Mouse (Mus musculus): ENCODE results near the gene Lrrc73.

The Lrrc73 gene

DNA sequence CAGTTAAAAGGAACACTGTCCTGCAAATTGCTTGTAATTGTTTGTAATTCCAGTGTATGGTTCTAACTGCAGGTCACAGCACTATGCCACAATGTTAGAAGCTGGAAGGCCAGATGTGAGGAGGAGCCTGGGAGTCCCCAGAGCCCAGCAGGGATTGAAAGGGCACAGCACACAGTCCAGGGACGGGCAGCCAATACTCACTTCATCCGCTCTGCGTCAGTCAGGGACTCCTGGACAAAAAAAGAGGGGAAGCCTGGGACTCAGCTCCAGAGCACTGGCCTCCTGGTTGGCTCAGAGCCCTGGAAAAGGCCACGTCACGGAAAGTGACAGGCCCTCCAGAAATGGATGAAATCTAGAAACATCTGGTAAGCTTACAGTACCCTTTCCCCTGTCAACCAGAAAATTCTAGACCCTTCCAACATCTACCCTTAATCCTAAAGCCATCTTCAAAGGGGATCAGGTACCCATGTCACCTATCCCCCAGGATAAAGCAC is 8.9 kb downstream of the Lrrc73 start:
- DNase-seq: no peak

DNA sequence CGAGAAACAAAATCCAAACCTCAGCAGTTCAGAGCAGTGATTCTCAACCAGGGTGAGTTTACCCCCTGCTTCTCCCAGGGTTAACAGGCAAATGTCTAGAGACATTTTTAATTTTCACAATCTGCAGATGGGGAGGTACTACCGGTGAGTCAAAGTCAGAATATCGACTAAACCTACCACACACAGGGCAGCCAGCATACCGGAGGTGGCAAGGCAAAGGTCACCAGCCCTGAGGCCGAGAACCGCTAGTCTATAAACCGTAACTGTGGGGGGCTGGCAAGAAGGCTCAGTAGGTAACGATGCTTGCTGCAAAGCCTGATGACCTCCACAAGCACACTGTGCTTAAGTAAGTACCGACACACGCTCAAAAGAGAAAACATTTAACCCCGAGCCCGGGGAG is 12.2 kb downstream of the Lrrc73 start:
- DNase-seq: no peak

DNA sequence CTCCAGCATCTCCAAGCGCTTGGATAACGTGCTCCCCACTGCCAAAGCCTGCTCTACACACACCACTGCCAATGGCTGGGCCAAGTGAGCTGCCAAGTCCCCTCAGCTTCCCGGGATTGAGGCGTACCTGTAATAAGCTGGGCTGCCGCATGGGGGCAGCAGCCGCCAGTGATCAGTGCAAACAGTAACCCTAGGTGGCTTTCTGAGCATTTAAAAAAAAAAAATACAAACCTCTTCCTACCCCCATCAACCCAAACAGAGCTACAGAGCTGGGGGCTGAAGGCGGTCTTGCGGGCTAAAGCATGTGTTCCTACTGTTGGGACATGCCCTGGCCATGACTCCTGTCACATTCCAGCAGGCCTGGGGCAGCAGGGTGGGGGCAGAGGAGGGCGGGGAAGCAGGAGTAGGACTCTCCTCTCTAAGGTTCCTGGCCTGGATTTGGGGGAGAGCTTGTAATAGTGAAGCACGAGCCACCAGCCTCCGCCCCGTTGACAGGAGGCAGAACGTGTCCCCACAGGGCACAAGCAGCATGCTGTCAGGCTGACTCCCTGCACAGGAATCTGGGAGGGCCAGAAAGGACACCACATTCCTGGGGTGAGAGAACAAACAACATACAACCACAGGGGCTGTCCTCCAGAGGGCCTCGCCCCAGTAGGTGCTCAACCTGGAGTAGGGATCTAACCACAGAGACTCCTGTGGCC is 12.7 kb downstream of the Lrrc73 start:
- peak; percentile 59 to 78 for DNase-seq

DNA sequence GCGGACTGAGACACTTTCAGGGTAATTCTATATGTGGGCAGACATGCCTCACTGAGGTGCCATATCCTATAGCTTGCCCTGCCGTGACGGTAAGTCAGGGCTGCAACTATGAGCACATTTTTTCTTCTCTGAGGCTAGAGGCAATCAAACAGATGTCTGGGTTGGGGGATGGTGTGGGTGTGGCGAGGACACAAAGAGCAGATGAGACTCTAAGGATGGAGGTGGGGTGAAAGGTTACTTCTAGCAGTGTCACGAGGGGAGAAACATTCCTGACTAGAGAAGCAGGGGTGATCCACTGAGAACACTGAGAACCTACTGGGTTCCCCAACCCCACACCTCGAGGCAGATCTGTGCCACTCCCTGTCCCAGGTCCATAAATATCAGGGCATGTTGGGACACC is 13.7 kb downstream of the Lrrc73 start:
- DNase-seq: no peak

DNA sequence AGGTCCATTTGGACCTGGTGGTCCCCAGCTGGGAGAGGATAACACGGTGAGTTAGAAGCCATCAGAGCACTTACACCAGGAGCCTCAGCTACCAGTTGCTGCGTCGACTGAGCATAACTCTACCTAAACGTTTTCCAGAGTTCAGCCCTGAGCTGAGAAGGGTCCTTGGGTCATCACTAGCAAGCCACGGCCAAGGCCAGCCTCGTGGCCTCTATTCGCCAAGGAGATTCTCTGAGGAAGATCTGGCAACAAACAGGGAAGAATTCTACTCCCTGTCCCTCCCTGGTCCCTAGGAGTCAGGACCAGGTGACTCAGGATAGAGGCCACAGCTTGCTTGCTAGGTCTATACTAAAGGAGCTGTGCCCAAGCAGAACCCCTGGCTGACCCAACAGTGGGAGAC is 14.2 kb downstream of the Lrrc73 start:
- DNase-seq: no peak

DNA sequence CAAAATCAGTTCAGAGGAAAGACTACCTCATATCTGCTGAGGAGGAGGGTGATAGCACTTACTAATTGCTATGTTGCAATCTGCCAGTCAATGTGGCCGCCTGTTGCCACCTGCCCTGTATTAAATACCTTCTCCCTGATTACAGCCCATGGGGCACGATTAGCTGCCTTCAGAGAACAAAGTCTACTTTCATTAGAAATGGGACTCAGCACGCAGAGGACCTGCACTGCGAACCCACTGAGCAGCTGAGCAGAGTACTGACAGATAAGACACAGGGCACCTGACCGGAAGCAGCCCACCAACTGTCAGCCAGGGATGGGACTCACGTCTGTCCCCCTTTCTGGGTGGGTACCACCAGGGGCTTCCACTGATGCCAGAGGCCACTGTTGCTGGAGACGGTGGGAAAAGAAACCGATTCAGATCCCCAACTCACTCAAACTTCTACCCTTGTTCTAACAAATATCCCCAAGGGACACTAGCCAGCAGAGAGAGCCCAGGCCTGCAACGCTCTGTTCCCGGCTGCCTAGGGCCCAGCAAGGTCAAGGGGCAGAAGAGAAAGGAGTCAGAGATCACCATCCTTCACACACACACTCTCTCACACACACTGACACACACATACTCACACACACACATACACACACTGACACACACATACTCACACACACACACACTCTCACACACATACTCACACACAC is 14.8 kb downstream of the Lrrc73 start:
- DNase-seq: no peak

DNA sequence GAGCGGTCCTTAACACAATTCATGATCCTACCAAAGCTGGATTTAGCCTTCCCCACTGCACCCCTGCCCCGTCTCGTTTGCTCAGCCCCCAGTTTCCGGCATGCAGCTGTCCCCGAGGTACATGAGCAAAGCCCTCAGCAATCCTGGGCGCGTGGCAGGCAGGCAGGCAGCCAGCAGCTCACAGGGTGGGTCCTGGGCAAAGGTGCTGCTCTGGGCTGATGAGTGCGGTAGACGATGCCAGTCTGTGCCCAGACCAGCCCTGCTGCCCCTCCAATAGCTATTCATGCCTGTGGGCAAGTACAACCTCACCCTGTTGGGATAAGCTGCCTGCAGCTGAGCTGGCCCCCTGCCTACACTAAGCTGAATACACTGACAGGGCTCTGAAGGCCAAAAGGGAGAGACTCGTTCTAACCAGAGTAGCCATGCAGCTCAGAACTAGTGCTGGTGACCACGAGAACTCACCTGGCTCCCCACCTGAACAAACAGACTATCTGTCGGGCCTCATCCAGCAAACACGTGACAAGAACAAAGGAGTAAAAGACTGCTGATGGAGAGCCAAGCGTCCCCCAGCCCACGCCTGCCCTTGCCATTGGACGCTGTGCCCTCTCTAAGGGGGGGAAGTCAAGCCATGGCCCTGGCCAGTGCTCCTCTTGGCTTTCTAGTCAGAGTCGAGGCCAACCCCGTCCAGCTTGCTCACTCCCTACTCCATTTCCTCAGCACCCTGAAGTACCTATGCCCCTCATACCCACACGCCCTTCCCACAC is 16.6 kb downstream of the Lrrc73 start:
- DNase-seq: peak; percentile 60 to 66

DNA sequence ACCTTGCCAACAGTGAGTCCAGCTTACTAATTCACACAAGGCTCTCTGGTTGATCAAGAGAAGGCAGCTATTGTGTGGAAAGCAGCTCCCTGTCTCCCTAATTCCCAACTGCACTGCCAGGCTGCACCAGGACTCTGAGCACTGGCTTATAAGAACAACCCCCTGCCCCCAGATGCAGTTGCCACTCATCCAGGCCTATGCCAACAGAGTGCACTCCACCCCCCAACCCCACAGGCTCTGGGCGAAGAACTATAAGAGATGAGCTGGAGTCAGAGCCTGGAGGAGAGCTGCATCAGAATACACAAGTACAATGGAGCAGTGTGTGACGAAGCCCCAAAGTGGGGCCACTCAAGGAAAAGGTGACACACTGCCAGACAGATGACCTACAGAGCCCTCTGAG is 18.7 kb downstream of the Lrrc73 start:
- no peak for DNase-seq

DNA sequence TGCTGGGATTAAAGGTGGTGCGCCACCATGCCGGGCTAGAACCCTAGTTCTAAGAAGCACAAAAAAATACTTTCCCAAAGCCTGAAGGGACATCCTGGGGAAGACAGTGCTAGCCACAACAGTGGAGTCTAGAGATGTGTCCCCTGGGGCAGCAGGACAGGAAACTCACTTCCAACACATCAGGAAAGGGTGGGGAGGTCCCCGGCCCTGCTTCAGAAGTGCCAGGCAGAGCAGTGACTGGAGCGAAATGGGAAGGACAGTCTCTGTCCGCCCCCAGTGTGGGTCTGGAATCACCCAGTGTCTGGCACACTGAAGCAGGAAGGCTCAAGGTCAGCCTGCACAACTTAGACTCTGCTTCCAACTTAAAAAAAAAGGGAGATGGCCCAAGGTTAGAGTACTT is 19.3 kb downstream of the Lrrc73 start:
- DNase-seq: peak; percentile 44 to 51

DNA sequence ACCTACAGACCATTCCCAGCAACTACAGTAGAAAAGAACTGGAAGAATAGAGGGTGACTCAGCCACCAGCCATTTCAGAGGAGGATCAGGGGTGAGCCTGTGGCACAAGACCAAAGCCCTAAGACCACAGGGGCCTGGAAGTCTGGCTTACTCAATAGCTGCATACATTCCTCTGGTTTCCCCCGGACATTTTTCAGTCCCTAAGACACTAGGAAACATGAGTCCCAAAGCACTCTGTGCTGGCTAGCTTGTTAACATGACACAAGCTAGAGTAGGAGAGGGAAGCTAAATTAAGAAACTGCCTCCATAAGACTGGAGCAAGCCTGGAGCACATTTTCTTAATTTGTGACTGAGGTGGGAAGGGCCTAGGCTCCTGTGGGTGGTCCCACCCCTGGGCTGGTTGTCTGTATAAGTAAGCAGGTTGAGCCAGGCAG is 20.5 kb downstream of the Lrrc73 start:
- no peak for DNase-seq

DNA sequence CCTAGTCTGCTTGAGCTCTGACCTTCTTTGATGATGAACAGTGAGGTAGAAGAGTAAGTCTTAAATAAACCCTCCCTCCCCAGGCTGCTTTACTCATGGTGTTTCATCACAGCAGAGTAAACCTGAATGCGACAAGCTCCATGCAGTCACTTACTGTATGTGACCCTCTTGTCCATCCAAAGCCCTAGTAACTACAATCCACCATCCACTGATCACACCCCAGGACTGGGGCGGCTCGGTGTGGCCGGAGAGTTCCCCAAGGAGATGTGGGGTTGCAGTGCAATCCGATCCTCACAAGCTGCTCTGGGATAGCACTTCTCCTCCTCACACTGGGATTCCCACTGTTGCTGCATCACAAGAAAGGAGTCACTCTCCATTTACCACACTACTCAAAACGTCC is 21.1 kb downstream of the Lrrc73 start:
- DNase-seq: no peak

DNA sequence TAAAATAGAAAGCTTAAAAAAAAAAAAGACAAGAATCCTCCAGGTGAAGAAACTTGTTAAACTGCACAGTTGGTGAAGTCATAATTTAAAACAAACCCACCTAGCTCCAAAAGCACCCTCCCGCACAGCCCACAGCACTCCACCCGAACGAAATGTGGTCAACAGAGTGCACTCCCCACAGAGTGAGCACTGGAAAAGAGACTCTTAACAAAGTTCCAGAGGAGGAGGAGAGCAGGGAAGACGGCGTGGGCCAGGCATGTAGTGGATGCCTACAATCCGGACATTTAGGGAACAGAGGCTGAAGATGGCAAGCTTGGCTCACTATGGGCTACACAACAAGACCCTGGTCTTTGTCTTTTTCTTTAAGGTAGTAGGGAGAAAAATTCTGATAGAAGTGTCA is 21.7 kb downstream of the Lrrc73 start:
- DNase-seq: no peak

DNA sequence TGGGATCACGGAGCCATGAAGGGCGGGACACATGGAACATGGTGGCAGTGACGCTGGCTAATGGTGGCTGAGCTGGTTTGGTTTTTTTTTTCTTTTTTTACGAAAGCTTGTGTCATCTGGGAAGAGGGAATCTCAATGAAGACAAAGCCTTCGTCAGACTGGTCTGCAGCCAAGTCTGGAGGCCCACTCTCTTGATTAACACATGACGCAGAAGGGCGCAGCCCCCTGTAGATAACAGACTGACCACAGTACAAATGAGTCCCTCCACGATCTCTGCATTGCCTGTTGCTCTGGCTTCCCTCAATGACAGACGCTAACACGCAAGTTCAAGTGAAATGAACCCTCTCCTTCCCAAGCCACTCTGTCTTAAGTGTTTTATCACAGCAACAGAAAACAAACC is 22.2 kb downstream of the Lrrc73 start:
- DNase-seq: no peak

DNA sequence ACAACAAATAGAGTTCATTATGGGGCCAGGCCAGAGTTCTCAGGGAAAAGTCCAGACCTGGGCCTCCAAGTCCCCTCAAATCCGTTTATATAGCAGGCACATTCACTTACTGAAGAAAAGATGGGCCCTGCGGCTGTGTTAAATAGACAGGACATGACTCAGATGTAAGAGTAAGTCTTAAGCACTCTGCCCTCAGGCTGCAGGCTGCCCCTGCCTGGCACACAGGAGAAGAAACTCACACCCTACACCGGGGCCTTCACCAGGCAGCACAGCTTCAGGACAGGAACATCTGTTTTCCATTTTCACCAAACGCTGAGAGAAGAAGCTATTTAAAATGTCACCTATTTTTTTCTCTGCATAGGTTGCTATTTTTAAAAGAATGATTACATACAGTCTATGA is 24.3 kb downstream of the Lrrc73 start:
- no peak for DNase-seq

DNA sequence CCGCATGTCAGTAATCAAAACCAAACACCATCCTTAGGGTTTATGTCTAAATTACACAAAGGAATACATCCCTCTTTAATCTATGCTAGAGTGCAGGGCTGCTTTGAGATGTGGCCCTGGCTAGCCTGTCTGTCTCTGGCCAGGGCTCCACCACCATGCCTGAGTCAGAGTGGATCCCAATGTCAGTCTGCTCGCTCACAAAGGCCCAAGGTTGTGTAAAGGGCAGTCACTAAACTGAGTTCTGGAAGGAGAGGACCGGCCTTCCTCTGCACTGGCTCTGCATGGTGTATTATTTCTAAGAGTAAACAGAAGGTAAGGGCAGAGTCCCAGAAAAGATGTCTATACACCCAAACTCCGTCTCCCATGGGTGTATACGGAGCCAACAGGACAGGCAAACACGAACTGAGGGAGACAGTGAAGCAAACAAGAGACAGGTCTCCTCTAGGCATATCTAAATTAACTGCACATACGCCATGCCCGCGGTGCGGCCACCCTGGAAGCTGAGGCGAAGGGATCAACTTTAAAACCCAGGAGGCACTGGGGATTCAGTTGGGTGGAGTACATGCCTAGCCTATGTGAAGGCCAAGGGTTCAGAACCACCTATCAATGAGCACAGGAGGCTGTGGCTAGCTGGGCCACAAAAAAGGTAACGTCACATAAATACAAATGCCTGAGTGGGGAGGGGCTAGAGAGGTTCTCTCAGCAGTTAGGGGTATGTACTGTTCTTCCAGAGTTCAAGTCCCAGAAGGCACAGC is 24.9 kb downstream of the Lrrc73 start:
- no peak for DNase-seq

DNA sequence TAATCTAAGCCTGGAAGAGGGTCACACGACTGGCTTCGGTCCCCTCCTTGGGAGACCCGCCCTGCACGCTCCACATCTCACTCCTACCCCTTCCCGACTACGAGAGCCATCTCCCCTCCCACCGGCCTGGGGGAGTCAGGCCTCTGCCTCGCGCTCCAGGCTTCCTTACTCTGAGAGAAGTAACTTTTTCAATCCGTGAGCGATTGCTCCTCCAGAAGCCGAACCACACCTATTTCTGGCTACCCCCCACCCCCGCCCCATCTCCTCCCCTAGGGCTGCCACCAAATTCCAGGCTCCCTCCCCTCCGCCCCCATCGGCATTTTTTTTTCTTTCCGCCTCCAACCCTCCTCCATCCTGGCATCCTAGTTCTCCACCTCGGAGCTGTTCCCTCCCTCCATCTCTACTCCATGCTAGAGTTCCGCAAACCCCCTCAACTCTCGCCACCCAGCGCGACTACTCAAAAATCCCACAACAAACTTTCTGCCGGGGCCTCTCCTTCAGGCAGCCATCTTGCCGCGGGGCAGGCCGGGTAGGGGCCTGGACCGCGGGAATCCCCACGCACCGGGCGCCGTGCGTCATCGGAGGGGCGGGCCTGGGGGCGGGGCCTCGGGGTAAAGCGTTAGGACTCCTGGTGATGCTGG is 29.3 kb downstream of the Lrrc73 start, which contains the start of gene Tjap1:
Gene Tjap1 (minus strand): TSS at position 544 of the 641 bp plus-strand sequence.
- DNase-seq: peak; percentile 77 to 84

DNA sequence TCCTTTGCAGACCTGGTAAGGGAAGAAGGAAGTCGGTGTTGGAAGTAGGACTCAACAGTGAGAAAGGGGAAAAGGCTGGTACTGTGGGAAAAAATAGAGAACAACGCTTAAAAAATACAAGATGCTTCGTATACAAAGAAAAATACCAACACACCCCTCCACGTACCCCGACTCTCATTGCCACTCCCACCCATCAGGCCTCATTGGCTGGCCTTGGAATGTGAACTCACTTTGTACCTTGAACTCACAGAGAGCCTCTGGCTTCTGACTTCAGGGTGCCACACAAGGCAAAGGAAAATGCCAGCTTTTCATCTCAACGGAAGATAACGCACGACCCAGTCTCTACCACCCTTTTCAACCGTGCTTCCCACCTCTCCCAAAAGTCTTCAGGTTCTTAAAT is 29.8 kb downstream of the Lrrc73 start:
- DNase-seq: peak in 1 of 2 experiments; percentile 55

DNA sequence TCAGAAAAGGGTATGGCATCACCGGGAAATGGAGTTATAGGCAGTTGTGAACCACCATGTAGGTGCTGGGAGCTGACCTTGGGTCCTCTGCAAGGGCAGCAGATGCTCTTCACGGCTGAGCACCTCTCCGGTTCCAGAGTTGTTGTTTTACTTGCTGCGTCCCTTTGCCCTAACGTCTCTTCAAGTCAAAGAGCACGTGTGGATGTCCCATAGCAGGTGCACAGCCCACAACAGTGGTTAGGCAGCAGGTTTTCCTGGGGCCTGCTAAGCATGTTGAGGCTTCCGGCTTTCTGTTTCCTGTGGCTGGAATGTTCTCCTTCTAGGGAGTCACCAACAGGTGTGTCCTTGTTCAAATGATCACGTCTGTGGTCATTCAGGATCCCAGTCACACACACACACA is 30.6 kb downstream of the Lrrc73 start:
- peak in 1 of 2 experiments; percentile 52 for DNase-seq

DNA sequence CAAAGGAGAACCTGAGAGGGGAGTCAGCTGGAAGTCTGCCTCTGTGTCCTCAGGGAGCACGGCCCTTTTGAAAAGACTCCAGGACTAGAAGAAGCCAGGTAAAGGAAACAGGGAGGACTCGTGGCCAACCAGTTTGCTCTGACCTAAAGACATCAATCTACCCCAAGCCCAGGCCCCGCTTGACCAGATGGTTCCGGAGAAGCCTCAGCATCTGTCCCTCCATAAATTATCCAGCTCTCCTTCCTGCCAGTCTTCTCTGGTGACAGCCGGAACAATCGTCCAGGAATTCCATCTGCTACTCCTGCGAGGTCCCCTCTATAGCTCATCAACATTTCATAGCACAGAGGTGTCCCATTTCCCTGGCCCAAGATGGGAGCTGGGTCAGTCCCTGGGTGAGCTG is 31.3 kb downstream of the Lrrc73 start:
- DNase-seq: no peak

DNA sequence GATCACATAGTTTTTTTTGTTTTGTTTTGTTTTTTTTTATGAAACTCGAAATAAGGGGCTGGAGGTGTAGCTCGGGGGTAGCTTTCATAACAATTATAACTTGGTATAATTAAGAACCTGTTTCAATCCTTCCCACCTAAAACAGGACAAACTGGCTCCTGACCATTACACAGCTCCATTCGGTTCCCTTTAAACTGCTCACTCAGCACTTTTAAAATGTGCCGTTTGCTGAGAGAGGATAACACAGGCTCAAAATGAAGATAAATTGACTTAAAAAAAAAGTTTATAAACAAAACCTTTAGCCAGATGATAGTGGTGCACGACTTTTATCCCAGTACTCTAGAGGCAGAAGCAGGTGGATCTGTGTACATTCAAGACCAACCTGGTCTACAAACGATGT is 32.1 kb downstream of the Lrrc73 start:
- no peak for DNase-seq

DNA sequence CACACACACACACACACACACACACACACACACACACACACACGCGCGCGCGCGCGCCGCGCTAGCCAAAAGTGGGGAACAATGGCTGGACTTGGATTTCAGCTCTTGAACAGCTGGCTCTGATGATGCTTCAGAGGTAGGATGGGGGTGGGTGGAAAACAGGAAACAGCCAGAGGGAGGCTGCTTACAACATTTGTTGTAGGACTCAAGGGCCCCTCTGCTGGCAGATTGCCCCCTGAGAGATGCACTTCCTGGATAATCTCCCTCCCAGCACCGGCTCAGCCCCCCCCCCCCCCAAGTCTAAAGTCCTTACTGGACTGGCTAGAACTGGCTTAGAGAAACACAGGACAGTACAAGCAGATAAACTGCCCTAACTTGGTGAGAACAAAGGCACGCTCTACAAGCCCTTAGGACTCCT is 34.4 kb downstream of the Lrrc73 start:
- DNase-seq: peak; percentile 64 to 67

DNA sequence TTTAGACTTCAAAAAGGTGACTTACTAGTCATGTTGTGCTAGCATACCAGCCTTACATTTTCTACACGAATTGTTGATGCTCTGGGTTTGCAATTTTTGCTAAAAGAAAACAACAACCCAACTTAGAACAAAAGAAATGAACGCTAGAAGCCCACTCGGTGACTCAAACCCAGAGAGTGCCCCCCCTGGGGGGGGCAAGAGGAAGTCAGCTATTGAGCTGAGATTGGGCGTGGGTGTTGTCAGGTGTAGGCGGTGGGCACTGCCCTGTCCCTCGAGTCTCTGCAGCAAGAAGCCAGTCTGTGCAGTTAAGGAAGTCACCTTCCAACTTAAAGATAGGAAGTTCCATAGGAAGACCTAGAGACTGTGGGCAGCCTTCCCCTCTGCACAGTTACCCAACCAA is 43.3 kb downstream of the Lrrc73 start:
- no peak for DNase-seq

DNA sequence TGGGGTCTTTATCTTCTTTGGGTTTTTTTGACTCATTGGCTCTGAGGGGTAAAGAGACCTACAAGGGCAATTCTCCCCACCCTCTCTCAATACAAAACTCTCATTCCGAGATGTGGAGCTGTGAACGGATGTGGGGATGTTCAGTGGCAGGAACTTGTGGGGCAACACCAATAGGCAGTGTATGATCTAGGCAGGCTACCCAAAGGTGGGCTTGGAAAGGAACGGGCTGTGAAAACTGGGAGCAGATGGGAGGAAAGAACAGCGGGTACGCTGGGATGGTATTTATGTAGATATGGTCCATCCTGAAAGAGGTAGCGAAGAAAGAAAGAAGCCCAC is 43.7 kb downstream of the Lrrc73 start:
- no peak for DNase-seq

All from kidney, adult 8-10 months (tissue).